Mouse (Mus musculus) liver, adult 2 months (tissue): ENCODE measurements around the gene Pcsk6.

Source experiments
- CTCF ChIP-seq: fragments of 200-500 bp; IDR thresholded peaks from 2 replicates; pipeline ENCODE4 v1.5.1; 2011; ENCODE audit warnings: low read depth, low read length, control low read depth
- POLR2A ChIP-seq: fragments of 200-500 bp; IDR thresholded peaks from 2 replicates; pipeline ENCODE4 v1.6.1; 2011; ENCODE audit warnings: low read length, control low read depth; ENCODE audit not compliant: insufficient read depth; ENCODE audit errors: extremely low read depth

DNA sequence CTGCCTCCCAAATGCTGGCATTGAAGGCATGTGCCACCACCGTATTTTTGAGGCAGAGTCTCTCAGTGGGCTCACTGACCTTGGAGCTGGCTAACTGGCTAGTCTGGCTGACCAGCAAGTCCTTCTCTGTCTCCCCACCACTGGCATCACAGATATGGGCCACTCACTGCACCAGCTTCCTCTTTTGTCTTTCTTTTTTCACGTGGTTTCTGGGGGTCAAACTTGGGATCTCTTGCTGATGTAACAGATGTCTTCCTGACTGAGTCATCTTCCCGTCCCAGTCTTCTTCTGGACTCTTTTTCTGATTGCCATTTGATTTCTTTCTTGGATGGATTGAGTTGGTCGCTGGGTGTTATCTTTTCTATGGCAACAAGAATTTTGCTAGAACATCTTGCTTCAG, 93.0 kb downstream of the Pcsk6 start:
- TF ChIP-seq CTCF (no peak), POLR2A (no peak)
